Mouse (Mus musculus): ENCODE measurements around the gene Nck1. TPM values are rescaled to one million over a fixed set of nuclear protein-coding genes. Genes with fewer than 3 reads are reported as not detected.
A peak's percentile ranks its signal among the peaks of the same experiment; 100 is the strongest.

The Nck1 gene
- polyA plus RNA-seq, 1 experiment from 2014 or later, result 87.8 TPM

GRCm38 (mm10) chr9:100481626-100482025, 64.3 kb downstream of the Nck1 start:
- no peak overlapping the region for H3K9ac ChIP-seq (ENCODE audit: low read length)
- peaks cover 5% of the 10 kb centered on the region for H3K9me3 ChIP-seq (ENCODE audit: control insufficient read depth, low read length)
- ATAC-seq (ENCODE audit: low read depth), result no peak
- H3K4me3 ChIP-seq (ENCODE audit: low read length), result no peak overlapping the region
- WGBS, result 64% methylated on average over 6 of the region's 6 CpGs
- H3K27me3 ChIP-seq (ENCODE audit: control insufficient read depth, insufficient read depth, low read depth, low read length), result no peaks in the 10 kb centered on the region
- H3K36me3 ChIP-seq (ENCODE audit: control insufficient read depth, insufficient read depth, low read length), result no peaks in the 10 kb centered on the region
- H3K4me1 ChIP-seq (replicated peaks; ENCODE audit: control insufficient read depth, insufficient read depth, low read length), result no peaks in the 10 kb centered on the region
- no peak overlapping the region for H3K4me2 ChIP-seq (ENCODE audit: low read depth, low read length)
- H3K27ac ChIP-seq (ENCODE audit: low read length), result no peak overlapping the region

DNA sequence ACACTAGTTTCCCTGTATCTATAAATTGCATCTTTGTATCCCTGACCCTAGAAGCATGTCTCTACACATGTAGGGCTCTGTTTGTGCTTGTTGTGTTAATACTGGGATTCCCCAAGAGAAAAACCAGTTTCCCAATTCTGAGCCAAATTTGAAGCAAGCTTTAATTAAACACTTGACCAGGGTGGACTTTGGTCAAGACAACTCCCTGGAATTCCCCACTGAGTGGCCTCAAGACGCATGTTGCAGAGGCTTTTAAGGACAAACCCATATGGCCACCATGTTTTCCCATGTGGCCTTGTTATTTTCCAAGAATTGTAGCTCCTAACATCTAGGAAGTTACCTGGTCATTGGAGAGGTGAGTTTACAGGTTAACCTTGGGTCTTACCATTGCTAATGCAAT, 71.9 kb downstream of the Nck1 start:
- H3K9me3 ChIP-seq (ENCODE audit: control insufficient read depth, low read length), result peaks cover 5% of the 10 kb centered on the region
- WGBS, result 94% methylated on average over 1 of the region's 1 CpGs
- no peak overlapping the region for H3K9ac ChIP-seq (ENCODE audit: low read length)
- no peak overlapping the region for H3K4me3 ChIP-seq (ENCODE audit: low read length)
- H3K27ac ChIP-seq (ENCODE audit: low read length), result no peak overlapping the region
- no peaks in the 10 kb centered on the region for H3K27me3 ChIP-seq (ENCODE audit: control insufficient read depth, insufficient read depth, low read depth, low read length)
- ATAC-seq (ENCODE audit: low read depth), result no peak
- H3K36me3 ChIP-seq (ENCODE audit: control insufficient read depth, insufficient read depth, low read length), result no peaks in the 10 kb centered on the region
- H3K4me1 ChIP-seq (replicated peaks; ENCODE audit: control insufficient read depth, insufficient read depth, low read length), result peaks cover 6% of the 10 kb centered on the region; the same call in 1 of the 2 replicates
- no peak overlapping the region for H3K4me2 ChIP-seq (ENCODE audit: low read depth, low read length)

- no peak overlapping the region for H3K9ac ChIP-seq (ENCODE audit: low read length)
- H3K27ac ChIP-seq (ENCODE audit: low read length), result no peak overlapping the region
- peaks cover 6% of the 10 kb centered on the region; the same call in 1 of the 2 replicates for H3K4me1 ChIP-seq (replicated peaks; ENCODE audit: control insufficient read depth, insufficient read depth, low read length)
- WGBS, result 66% methylated on average over 6 of the region's 6 CpGs
- H3K36me3 ChIP-seq (ENCODE audit: control insufficient read depth, insufficient read depth, low read length), result no peaks in the 10 kb centered on the region
- H3K4me3 ChIP-seq (ENCODE audit: low read length), result no peak overlapping the region
- no peak overlapping the region for H3K4me2 ChIP-seq (ENCODE audit: low read depth, low read length)
- H3K9me3 ChIP-seq (ENCODE audit: control insufficient read depth, low read length), result peaks cover 5% of the 10 kb centered on the region
- no peaks in the 10 kb centered on the region for H3K27me3 ChIP-seq (ENCODE audit: control insufficient read depth, insufficient read depth, low read depth, low read length)
- ATAC-seq (ENCODE audit: low read depth), result no peak
These were observed 72.6 kb downstream of the Nck1 start for GRCm38 (mm10) chr9:100473361-100473760.

DNA sequence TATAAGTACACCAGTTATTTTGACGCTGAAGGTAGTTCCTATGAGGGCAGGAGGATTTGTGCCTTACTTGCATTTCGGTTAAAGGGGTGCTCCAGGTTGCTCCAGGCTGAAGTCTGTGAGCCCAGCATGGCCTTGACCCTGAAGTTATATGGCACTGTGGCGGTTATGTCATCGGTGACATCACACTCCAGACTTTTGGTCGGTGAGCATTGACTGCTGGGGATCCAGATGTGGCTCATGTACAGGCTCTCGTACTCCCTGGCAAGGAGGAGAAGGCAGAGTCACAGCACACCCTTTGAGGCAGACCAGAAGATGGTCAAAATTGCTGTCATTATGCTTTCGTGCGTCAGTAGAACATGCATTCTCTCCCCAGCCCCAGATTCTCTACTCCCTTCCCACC, 73.0 kb downstream of the Nck1 start:
- no peaks in the 10 kb centered on the region for H3K36me3 ChIP-seq (ENCODE audit: control insufficient read depth, insufficient read depth, low read length)
- H3K9me3 ChIP-seq (ENCODE audit: control insufficient read depth, low read length), result peaks cover 5% of the 10 kb centered on the region
- peaks cover 6% of the 10 kb centered on the region for H3K4me1 ChIP-seq (replicated peaks; ENCODE audit: control insufficient read depth, insufficient read depth, low read length)
- 89% methylated on average over 8 of the region's 8 CpGs for WGBS
- H3K4me3 ChIP-seq (ENCODE audit: low read length), result no peak overlapping the region
- no peaks in the 10 kb centered on the region for H3K27me3 ChIP-seq (ENCODE audit: control insufficient read depth, insufficient read depth, low read depth, low read length)
- no peak for ATAC-seq (ENCODE audit: low read depth)
- no peak overlapping the region for H3K27ac ChIP-seq (ENCODE audit: low read length)
- H3K9ac ChIP-seq (ENCODE audit: low read length), result no peak overlapping the region
- no peak overlapping the region for H3K4me2 ChIP-seq (ENCODE audit: low read depth, low read length)

DNA sequence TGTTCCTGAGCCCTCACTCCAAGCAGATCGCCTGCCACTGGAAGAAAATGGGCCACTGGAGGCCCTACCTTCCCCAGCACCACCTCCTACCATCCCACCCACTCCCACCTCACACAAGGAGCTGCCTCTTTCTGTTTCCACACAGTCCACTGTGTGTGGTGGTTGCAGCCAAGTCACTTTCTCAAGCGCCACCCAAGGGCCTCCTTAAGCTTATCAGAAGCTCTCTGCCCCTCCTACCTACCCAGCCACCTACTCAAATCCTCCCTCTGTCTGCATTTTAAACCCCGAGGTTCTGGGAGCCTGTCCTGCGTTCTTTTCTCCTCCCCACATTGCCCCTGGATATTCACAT, 74.4 kb downstream of the Nck1 start:
- H3K4me3 ChIP-seq (ENCODE audit: low read length), result no peak overlapping the region
- ATAC-seq (ENCODE audit: low read depth), result peak; percentile 55; the same call in 1 of the 2 replicates
- no peaks in the 10 kb centered on the region for H3K36me3 ChIP-seq (ENCODE audit: control insufficient read depth, insufficient read depth, low read length)
- H3K27ac ChIP-seq (ENCODE audit: low read length), result no peak overlapping the region; the same call in 1 of the 2 replicates
- WGBS, result 58% methylated on average over 4 of the region's 4 CpGs
- no peak overlapping the region for H3K4me2 ChIP-seq (ENCODE audit: low read depth, low read length)
- peaks cover 10% of the 10 kb centered on the region for H3K4me1 ChIP-seq (replicated peaks; ENCODE audit: control insufficient read depth, insufficient read depth, low read length)
- H3K9me3 ChIP-seq (ENCODE audit: control insufficient read depth, low read length), result no peaks in the 10 kb centered on the region; the same call in 1 of the 2 replicates
- no peak overlapping the region for H3K9ac ChIP-seq (ENCODE audit: low read length)
- no peaks in the 10 kb centered on the region for H3K27me3 ChIP-seq (ENCODE audit: control insufficient read depth, insufficient read depth, low read depth, low read length)

DNA sequence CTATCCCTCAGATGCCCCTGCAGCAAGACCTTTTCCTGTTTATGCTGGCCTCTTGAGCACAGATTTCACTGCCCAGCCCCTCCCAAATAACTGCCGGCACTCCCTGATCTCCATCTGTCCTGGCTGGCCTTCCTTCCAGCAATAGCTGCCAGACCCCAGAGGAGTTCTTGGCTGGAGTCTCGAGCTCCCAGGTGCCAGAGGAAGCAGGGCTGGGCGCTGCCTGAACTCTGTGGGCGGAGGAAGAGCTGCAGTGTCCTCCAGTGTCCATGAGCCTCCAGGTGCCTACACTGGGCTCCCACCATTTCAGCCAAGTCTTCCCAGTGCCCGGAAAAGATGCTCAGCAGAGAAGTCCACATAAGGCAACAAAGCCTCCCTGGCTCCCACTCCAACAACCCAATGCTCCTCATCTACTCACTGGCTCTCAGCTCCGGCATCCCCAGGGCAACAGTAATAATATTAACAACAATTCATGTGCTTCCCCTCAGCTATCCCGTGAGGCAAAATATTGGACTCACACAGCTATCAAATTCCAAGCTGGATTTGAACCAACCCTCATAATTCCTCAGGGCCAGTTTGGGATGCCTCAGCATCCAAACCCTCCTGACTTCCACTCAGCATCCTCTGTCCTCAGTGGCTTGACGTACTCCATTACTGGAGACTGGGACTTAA, 74.9 kb downstream of the Nck1 start:
- Histone ChIP-seq H3K27me3 (ENCODE audit: control insufficient read depth, insufficient read depth, low read depth, low read length) (no peaks in the 10 kb centered on the region), H3K27ac (ENCODE audit: low read length) (peak overlapping the region; percentile 23), H3K4me1 (replicated peaks; ENCODE audit: control insufficient read depth, insufficient read depth, low read length) (peaks cover 10% of the 10 kb centered on the region), H3K9me3 (ENCODE audit: control insufficient read depth, low read length) (no peaks in the 10 kb centered on the region), H3K4me3 (ENCODE audit: low read length) (no peak overlapping the region), H3K36me3 (ENCODE audit: control insufficient read depth, insufficient read depth, low read length) (peaks cover under 1% of the 10 kb centered on the region; the same call in 1 of the 2 replicates), H3K9ac (ENCODE audit: low read length) (no peak overlapping the region), H3K4me2 (ENCODE audit: low read depth, low read length) (no peak overlapping the region)
- peak; percentile 78 for ATAC-seq (ENCODE audit: low read depth)
- WGBS, result 53% methylated on average over 8 of the region's 8 CpGs

DNA sequence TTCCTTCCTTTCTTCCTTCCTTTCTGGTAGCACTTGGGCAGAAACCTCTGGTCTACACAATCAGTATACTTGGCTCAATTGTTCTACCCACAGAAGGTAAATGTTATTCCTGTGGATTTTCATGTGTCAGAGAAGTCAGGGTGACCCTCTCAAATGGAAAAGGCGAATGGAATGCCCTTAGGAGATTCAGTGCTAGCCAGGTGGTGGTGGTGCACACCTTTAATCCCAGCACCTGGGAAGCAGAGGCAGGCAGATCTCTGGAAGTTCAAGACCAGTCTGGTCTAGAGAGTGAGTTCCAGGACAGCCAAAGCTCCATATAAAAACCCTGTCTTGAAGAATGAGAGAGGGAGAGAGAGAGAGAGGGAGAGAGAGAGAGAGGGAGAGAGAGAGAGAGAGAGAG, 75.7 kb downstream of the Nck1 start:
- Histone ChIP-seq H3K4me1 (replicated peaks; ENCODE audit: control insufficient read depth, insufficient read depth, low read length) (peaks cover 10% of the 10 kb centered on the region), H3K4me2 (ENCODE audit: low read depth, low read length) (no peak overlapping the region), H3K27ac (ENCODE audit: low read length) (no peak overlapping the region), H3K36me3 (ENCODE audit: control insufficient read depth, insufficient read depth, low read length) (peaks cover 2% of the 10 kb centered on the region), H3K9ac (ENCODE audit: low read length) (no peak overlapping the region), H3K4me3 (ENCODE audit: low read length) (no peak overlapping the region), H3K27me3 (ENCODE audit: control insufficient read depth, insufficient read depth, low read depth, low read length) (no peaks in the 10 kb centered on the region), H3K9me3 (ENCODE audit: control insufficient read depth, low read length) (no peaks in the 10 kb centered on the region)
- no peak for ATAC-seq (ENCODE audit: low read depth)
- WGBS, result 63% methylated on average over 1 of the region's 1 CpGs

DNA sequence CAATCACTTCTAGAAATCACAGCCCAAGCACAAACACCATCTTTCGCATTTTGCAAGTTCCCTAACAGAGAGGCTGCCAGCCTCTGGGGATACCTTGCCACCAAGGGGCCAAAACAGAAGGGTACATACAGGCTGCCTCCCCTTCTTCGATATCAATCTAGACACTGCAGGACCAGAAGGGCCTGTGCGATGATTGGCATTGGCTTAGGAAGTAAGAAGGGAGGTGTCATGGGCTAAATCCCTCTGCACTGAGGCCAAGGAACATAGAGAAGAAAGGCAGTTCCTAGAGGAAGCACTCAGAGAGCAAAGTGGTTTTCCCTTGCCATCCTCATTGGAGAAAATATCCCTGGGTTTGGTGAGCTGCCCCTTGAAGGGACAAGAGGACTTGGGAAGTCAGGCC, 76.3 kb downstream of the Nck1 start:
- Histone ChIP-seq H3K4me1 (replicated peaks; ENCODE audit: control insufficient read depth, insufficient read depth, low read length) (peaks cover 10% of the 10 kb centered on the region), H3K27me3 (ENCODE audit: control insufficient read depth, insufficient read depth, low read depth, low read length) (no peaks in the 10 kb centered on the region), H3K36me3 (ENCODE audit: control insufficient read depth, insufficient read depth, low read length) (peaks cover 2% of the 10 kb centered on the region), H3K4me3 (ENCODE audit: low read length) (no peak overlapping the region), H3K27ac (ENCODE audit: low read length) (no peak overlapping the region), H3K4me2 (ENCODE audit: low read depth, low read length) (no peak overlapping the region), H3K9ac (ENCODE audit: low read length) (no peak overlapping the region), H3K9me3 (ENCODE audit: control insufficient read depth, low read length) (no peaks in the 10 kb centered on the region)
- WGBS, result 90% methylated on average over 3 of the region's 3 CpGs
- ATAC-seq (ENCODE audit: low read depth), result no peak

- Histone ChIP-seq H3K27ac (ENCODE audit: low read length) (no peak overlapping the region), H3K9me3 (ENCODE audit: control insufficient read depth, low read length) (no peaks in the 10 kb centered on the region), H3K27me3 (ENCODE audit: control insufficient read depth, insufficient read depth, low read depth, low read length) (no peaks in the 10 kb centered on the region), H3K4me3 (ENCODE audit: low read length) (no peak overlapping the region), H3K4me2 (ENCODE audit: low read depth, low read length) (no peak overlapping the region), H3K36me3 (ENCODE audit: control insufficient read depth, insufficient read depth, low read length) (peaks cover 2% of the 10 kb centered on the region), H3K4me1 (replicated peaks; ENCODE audit: control insufficient read depth, insufficient read depth, low read length) (peaks cover 10% of the 10 kb centered on the region), H3K9ac (ENCODE audit: low read length) (no peak overlapping the region)
- 93% methylated on average over 8 of the region's 8 CpGs for WGBS
- no peak for ATAC-seq (ENCODE audit: low read depth)
These were observed 77.8 kb downstream of the Nck1 start for GRCm38 (mm10) chr9:100468151-100468550.
